Mouse (Mus musculus) heart, postnatal 0 days (tissue): ENCODE results near the gene Cox17. TPM values are rescaled to one million over a fixed set of nuclear protein-coding genes. Genes with fewer than 3 reads are reported as not detected.

Source experiments
- ATAC-seq: fragments of 200-750 bp; cut with Nextera tagmentation; 2 replicates; pipeline ENCODE4 v1.8.0; 2017; ENCODE audit warnings: low read depth, moderate number of reproducible peaks, moderate library complexity; ENCODE audit not compliant: insufficient read depth
- DNase-seq: peaks from one replicate; pipeline ENCODE4 v3.0.0-alpha.2; 2016; ENCODE audit warnings: low spot score
- H3K27ac ChIP-seq: fragments of 300-500 bp; sonication (generic); 2 replicates; pipeline ENCODE4 v1.5.1; 2014; ENCODE audit warnings: low read depth, mild to moderate bottlenecking
- H3K27me3 ChIP-seq: fragments of 300-500 bp; sonication (generic); 2 replicates; pipeline ENCODE4 v1.6.1; 2014; ENCODE audit warnings: low read length, mixed read lengths; ENCODE audit not compliant: control insufficient read depth, insufficient read depth
- H3K36me3 ChIP-seq: fragments of 300-500 bp; sonication (generic); replicated peaks from 2 replicates; pipeline ENCODE4 v1.6.1; 2014; ENCODE audit warnings: low read length, mixed read lengths; ENCODE audit not compliant: control insufficient read depth, insufficient read depth
- H3K4me1 ChIP-seq: fragments of 300-500 bp; sonication (generic); 2 replicates; pipeline ENCODE4 v1.6.1; 2014; ENCODE audit warnings: antibody characterized with exemption; ENCODE audit not compliant: control insufficient read depth, insufficient read depth
- H3K4me2 ChIP-seq: fragments of 300-500 bp; sonication (generic); 2 replicates; pipeline ENCODE4 v1.6.1; 2014; ENCODE audit warnings: low read depth, mild to moderate bottlenecking, low read length, moderate library complexity
- H3K4me3 ChIP-seq: fragments of 300-500 bp; sonication (generic); 2 replicates; pipeline ENCODE4 v1.5.1; 2014; ENCODE audit warnings: low read depth, low read length
- H3K9ac ChIP-seq: fragments of 300-500 bp; sonication (generic); replicated peaks from 2 replicates; pipeline ENCODE4 v1.6.1; 2014; ENCODE audit warnings: low read depth, low read length, mixed read lengths
- H3K9me3 ChIP-seq: fragments of 300-500 bp; sonication (generic); replicated peaks from 2 replicates; pipeline ENCODE4 v1.6.1; 2016; ENCODE audit warnings: low read length; ENCODE audit not compliant: control insufficient read depth
- CTCF ChIP-seq: IDR thresholded peaks from 2 replicates; pipeline ENCODE4 v1.5.1; 2016; ENCODE audit warnings: antibody characterized with exemption, control low read depth, low read depth
- EP300 ChIP-seq: IDR thresholded peaks from 2 replicates; pipeline ENCODE4 v1.6.1; 2016; ENCODE audit warnings: antibody characterized with exemption, low read depth
- WGBS: fragments of 180-500 bp; shearing (Covaris S2); extraction: QIAGEN DNeasy Blood & Tissue Kit; methylation state at CpG from one replicate; pipeline ENCODE4 v1.1.7; 2014; 5-methylcytosine and 5-hydroxymethylcytosine counted together
- polyA plus RNA-seq: library from polyadenylated mRNA; unstranded; fragments of >200 nt; fragmentation: Nextera tagmentation; extraction: Ambion mirVana; gene quantifications from 2 replicates; pipeline ENCODE4 v1.2.1, GENCODE M21; 2015
- total RNA-seq: library from RNA; depleted of rRNA; stranded (reverse); fragments of >200 nt; gene quantifications from 2 replicates; pipeline ENCODE4 v1.2.3, GENCODE M21; 2014; ENCODE audit warnings: low replicate concordance

Gene Cox17
- total and polyA plus RNA-seq, 2 experiments from 2014 or later, result 84.7 to 579 TPM

DNA sequence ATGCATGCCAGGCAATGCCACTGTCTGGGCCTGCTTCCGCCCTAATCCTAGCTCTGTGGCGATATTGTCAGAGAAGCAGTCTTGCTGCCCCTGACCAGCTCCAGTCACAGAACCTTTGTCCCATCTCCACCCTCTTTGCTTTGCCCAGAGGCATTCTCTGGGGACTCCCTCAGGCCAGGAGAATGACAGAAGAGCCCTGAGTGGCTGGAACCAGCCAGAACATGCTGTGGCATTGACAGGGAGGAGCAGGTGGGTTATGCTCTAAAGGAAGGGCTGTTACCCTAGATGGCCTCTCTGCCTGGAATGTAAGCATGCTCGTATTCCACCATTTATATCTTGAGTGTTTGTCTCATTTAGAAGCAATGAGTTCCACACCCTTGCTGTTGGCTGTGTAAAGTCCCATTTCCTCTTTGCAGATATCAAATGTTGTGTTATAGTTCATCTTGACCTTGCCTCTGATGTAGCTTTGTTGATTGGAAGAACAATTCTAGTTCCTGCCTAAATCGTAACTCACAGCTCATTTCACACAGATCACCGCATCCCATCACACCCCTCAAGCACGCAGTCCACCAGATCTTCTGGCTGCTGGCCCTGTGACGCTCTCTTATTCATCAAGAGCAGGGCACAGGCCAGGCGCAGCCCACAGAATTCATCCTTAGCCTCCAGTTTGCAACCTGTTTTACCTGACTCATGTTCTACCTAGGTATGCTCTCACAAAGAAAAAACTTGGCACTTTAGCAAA lies 24.0 kb downstream of the Cox17 start:
- WGBS, result 34% methylated on average over 8 of the region's 8 CpGs
- H3K9ac ChIP-seq, result no peak overlapping the region

DNA sequence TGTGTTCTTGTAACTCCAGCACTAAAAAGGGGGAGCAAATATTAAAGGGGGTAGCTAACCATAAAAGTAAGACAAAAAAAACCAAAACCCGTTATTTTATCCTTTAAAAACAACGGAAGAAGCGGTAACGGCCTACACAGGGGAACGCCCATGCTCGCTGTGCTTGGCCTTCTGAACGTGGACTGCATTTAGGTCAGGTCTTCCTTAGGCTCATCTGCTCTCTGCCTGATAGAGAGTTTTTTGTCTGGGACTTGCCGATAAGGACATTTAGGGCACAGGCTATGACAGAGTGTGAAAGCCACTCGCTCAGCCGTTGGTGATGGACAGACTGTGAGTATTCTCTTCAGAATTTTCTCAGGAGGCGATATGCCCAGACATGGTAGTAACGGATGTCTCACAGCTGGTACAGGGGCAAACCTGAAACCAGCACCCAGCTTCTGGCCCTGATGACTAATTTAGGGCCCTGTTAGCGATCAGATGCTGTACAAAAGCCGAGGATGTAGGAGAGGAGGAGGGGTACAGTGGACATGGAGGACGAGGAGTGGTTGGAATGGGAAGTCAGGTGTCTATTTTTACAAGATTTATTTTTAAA lies 25.0 kb downstream of the Cox17 start:
- Histone ChIP-seq H3K4me2 (peak overlapping the region; percentile 34), H3K27me3 (no peaks in the 10 kb centered on the region), H3K9me3 (no peaks in the 10 kb centered on the region), H3K36me3 (peaks cover 71% of the 10 kb centered on the region), H3K27ac (peak overlapping the region; percentile 34; the same call in 1 of the 2 replicates), H3K4me1 (peaks cover 38% of the 10 kb centered on the region), H3K4me3 (no peak overlapping the region), H3K9ac (0 out of 2 replicates have a peak overlapping the region, but pooled peaks have one; percentile 33)
- TF ChIP-seq EP300 (no peak), CTCF (no peak)
- 59% methylated on average over 15 of the region's 15 CpGs for WGBS
- ATAC-seq (no peak), DNase-seq (no peak)

More for the DNA sequence above, 24.0 kb downstream of the Cox17 start:
- no peaks in the 10 kb centered on the region for H3K9me3 ChIP-seq
- H3K36me3 ChIP-seq, result peaks cover 63% of the 10 kb centered on the region
- no peak for TF ChIP-seq CTCF
- TF ChIP-seq EP300, result no peak
- H3K27ac ChIP-seq, result peak overlapping the region; percentile 57
- no peaks in the 10 kb centered on the region for H3K27me3 ChIP-seq
- peaks cover 34% of the 10 kb centered on the region for H3K4me1 ChIP-seq
- ATAC-seq (peak; percentile 45), DNase-seq (no peak)
- peak overlapping the region; percentile 54; the same call in 1 of the 2 replicates for H3K4me2 ChIP-seq
- H3K4me3 ChIP-seq, result no peak overlapping the region

DNA sequence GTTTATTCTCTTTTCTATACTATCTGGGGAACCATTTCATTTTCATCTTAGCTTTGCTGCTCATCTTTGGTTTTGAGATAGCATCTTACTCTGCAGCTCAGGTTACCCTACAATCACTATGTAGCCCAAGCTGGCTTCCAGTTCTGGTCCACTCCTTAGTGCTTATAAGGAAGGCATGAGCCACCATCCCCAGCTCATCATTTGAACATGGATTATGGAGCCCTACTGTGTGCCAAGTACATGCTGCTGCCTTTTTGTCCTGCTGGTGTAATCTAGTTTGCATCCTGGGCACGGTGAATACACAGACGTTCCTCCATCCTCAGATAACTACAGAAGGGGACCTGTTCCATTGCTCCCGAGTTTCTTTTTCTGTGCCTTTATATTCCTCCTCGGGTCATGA lies 26.1 kb downstream of the Cox17 start:
- Histone ChIP-seq H3K9ac (no peak overlapping the region), H3K4me1 (peaks cover 38% of the 10 kb centered on the region), H3K4me3 (no peak overlapping the region), H3K36me3 (peaks cover 82% of the 10 kb centered on the region), H3K4me2 (no peak overlapping the region; the same call in 1 of the 2 replicates), H3K27me3 (no peaks in the 10 kb centered on the region), H3K9me3 (no peaks in the 10 kb centered on the region), H3K27ac (0 out of 2 replicates have a peak overlapping the region, but pooled peaks have one; percentile 34)
- TF ChIP-seq CTCF (no peak), EP300 (no peak)
- DNase-seq, result peak; percentile 5
- ATAC-seq, result no peak
- WGBS, result 53% methylated on average over 4 of the region's 4 CpGs

DNA sequence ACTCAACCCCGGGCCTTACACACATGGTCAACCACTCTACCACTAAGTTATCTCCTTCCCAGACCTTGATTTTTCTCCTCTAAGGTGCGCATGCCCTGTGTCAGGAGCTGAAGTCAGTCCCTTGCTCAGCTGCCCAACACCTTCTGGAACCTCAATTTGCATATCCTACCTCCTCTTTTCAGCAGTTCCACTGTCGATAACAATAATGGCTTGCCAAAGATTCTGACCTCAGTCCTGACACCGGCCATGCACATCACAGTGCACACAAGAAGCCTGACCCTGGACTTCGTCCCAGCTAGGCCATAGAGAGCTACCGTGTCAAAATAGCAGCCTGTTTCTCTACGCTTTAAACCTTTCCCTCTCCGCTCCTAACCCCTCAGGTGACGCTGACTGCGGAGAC lies 26.6 kb downstream of the Cox17 start:
- peak; percentile 29 for DNase-seq

DNA sequence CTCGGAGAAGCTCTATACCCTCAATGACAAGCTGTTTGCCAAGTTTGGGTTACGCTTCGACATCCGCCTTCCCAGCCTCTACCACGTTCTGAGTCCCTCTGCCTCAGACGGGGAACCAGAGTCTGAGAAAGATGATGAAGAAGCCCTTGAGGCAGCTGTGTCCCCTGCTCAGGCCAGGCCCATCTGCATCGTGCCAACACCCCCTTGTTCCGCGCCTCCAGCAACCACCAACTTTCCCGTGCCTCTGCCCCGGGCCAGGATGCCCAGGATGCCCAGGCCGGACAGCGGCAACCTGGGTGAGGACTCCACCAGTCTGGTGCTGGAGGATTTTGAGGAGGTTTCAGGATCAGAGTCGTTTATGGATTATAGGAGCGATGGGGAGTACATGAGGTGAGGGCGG lies 27.1 kb downstream of the Cox17 start:
- Histone ChIP-seq H3K9me3 (no peaks in the 10 kb centered on the region), H3K4me3 (peak overlapping the region; percentile 4; the same call in 1 of the 2 replicates), H3K4me2 (peak overlapping the region; percentile 29), H3K9ac (no peak overlapping the region), H3K27me3 (no peaks in the 10 kb centered on the region), H3K4me1 (peaks cover 37% of the 10 kb centered on the region), H3K27ac (peak overlapping the region; percentile 43; the same call in 1 of the 2 replicates), H3K36me3 (peaks cover 90% of the 10 kb centered on the region)
- no peak for ATAC-seq
- 70% methylated on average over 16 of the region's 16 CpGs for WGBS
- TF ChIP-seq CTCF, result no peak
- TF ChIP-seq EP300, result no peak
- peak; percentile 5 for DNase-seq

More for the DNA sequence above, 26.6 kb downstream of the Cox17 start:
- 0 out of 2 replicates have a peak overlapping the region, but pooled peaks have one; percentile 4 for H3K4me3 ChIP-seq
- 0 out of 2 replicates have a peak, but pooled peaks have one; percentile 3 for ATAC-seq
- no peaks in the 10 kb centered on the region for H3K27me3 ChIP-seq
- H3K36me3 ChIP-seq, result peaks cover 85% of the 10 kb centered on the region
- no peaks in the 10 kb centered on the region for H3K9me3 ChIP-seq
- TF ChIP-seq CTCF, result no peak
- no peak overlapping the region for H3K27ac ChIP-seq
- H3K9ac ChIP-seq, result no peak overlapping the region
- 45% methylated on average over 10 of the region's 10 CpGs for WGBS
- H3K4me2 ChIP-seq, result no peak overlapping the region; the same call in 1 of the 2 replicates
- H3K4me1 ChIP-seq, result peaks cover 38% of the 10 kb centered on the region
